Mouse (Mus musculus) cerebellum, adult 2 months (tissue): ENCODE measurements around the gene Palm2.

ENCODE experiments used
- CTCF ChIP-seq: fragments of 200-500 bp; IDR thresholded peaks from 2 replicates; pipeline ENCODE4 v1.5.1; 2011; ENCODE audit warnings: low read depth, mild to moderate bottlenecking, control low read depth, low read length, moderate library complexity, borderline replicate concordance; ENCODE audit not compliant: insufficient read depth
- POLR2A ChIP-seq: fragments of 200-500 bp; IDR thresholded peaks from 2 replicates; pipeline ENCODE4 v1.6.1; 2011; ENCODE audit warnings: low read length, control low read depth, borderline replicate concordance; ENCODE audit not compliant: insufficient read depth

- TF ChIP-seq CTCF, result no peak
- TF ChIP-seq POLR2A, result no peak
Observed at GRCm38 (mm10) chr4:57757997-57758396, 323.9 kb downstream of the Palm2 start.
